Mouse (Mus musculus) forebrain, embryonic 13.5 days (tissue): ENCODE measurements around the gene Tnfaip6. TPM values are rescaled to one million over a fixed set of nuclear protein-coding genes. Genes with fewer than 3 reads are reported as not detected.

ENCODE experiments used
- ATAC-seq: fragments of 200-750 bp; cut with Nextera tagmentation; 2 replicates; pipeline ENCODE4 v1.8.0; 2017
- H3K27ac ChIP-seq: fragments of 300-500 bp; sonication (generic); 2 replicates; pipeline ENCODE4 v1.5.1; 2015; ENCODE audit warnings: inconsistent platforms, mild to moderate bottlenecking, moderate library complexity
- H3K27me3 ChIP-seq: fragments of 300-500 bp; sonication (generic); 2 replicates; pipeline ENCODE4 v1.6.1; 2015; ENCODE audit warnings: mild to moderate bottlenecking, inconsistent platforms
- H3K36me3 ChIP-seq: fragments of 300-500 bp; sonication (generic); 2 replicates; pipeline ENCODE4 v1.6.1; 2015; ENCODE audit warnings: mild to moderate bottlenecking, inconsistent platforms; ENCODE audit not compliant: poor library complexity, severe bottlenecking
- H3K4me1 ChIP-seq: fragments of 300-500 bp; sonication (generic); 2 replicates; pipeline ENCODE4 v1.6.1; 2015; ENCODE audit warnings: inconsistent platforms
- H3K4me2 ChIP-seq: fragments of 300-500 bp; sonication (generic); 2 replicates; pipeline ENCODE4 v1.6.1; 2015; ENCODE audit warnings: inconsistent platforms, mild to moderate bottlenecking, moderate library complexity
- H3K4me3 ChIP-seq: fragments of 300-500 bp; sonication (generic); 2 replicates; pipeline ENCODE4 v1.5.1; 2015; ENCODE audit warnings: mild to moderate bottlenecking, inconsistent platforms
- H3K9ac ChIP-seq: fragments of 300-500 bp; sonication (generic); 2 replicates; pipeline ENCODE4 v1.6.1; 2015; ENCODE audit warnings: mild to moderate bottlenecking, inconsistent platforms
- H3K9me3 ChIP-seq: fragments of 300-500 bp; sonication (generic); replicated peaks from 2 replicates; pipeline ENCODE4 v1.6.1; 2016; ENCODE audit warnings: inconsistent platforms
- WGBS: fragments of 180-500 bp; shearing (Covaris S2); methylation state at CpG from one replicate; pipeline ENCODE4 v1.1.7; 2015; 5-methylcytosine and 5-hydroxymethylcytosine counted together
- polyA plus RNA-seq: library from polyadenylated mRNA; unstranded; fragments of >200 nt; fragmentation: Nextera tagmentation; extraction: Ambion mirVana; gene quantifications from 2 replicates; pipeline ENCODE4 v1.2.1, GENCODE M21; 2015

The Tnfaip6 gene
- polyA plus RNA-seq, 1 experiment from 2014 or later: 14.4 TPM

DNA sequence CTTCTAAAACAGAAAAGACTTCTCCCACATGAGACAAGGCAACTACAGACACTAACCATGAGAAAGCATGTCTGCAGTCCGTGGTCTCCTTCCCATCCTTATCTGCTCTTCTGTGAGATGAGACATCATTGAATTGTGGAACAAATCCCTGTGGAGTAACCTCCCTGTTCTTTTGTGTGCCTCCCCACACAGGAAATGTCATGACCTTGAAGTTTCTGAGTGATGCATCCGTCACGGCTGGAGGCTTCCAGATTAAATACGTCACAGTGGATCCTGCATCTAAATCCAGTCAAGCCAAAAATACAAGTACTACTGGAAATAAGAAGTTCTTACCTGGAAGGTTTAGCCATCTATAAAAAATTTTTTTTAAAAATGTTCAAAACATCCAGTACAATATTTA is 17.8 kb downstream of the Tnfaip6 start:
- Histone ChIP-seq H3K9me3 (no peaks in the 10 kb centered on the region), H3K9ac (no peak overlapping the region), H3K36me3 (no peaks in the 10 kb centered on the region), H3K4me1 (no peaks in the 10 kb centered on the region), H3K4me3 (no peak overlapping the region), H3K4me2 (no peak overlapping the region), H3K27me3 (no peaks in the 10 kb centered on the region), H3K27ac (no peak overlapping the region)
- 63% methylated on average over 4 of the region's 4 CpGs for WGBS
- no peak for ATAC-seq

DNA sequence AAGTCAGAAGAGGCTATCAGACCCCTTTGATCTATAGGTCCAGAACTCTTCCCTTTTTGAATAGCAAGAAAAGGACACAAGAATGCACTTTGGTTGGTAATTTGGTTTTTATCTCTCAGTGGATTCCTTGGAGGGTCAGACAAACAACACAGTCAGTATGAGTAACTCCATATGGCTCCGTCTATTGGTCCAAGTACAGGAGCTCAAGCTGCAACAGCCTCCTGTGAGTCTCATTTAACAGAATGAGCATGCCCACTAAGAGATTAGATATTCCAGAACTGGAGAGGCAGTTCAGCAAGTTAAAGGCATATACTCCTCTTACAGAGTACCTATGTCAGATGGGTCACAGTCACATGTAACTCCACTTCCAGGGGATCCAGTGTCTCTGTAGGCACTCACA is 19.3 kb downstream of the Tnfaip6 start:
- Histone ChIP-seq H3K27me3 (no peaks in the 10 kb centered on the region), H3K4me3 (no peak overlapping the region), H3K4me2 (no peak overlapping the region), H3K4me1 (no peaks in the 10 kb centered on the region), H3K9me3 (no peaks in the 10 kb centered on the region), H3K27ac (no peak overlapping the region), H3K9ac (no peak overlapping the region), H3K36me3 (no peaks in the 10 kb centered on the region)
- no peak for ATAC-seq
- WGBS: 88% methylated on average over 1 of the region's 1 CpGs

DNA sequence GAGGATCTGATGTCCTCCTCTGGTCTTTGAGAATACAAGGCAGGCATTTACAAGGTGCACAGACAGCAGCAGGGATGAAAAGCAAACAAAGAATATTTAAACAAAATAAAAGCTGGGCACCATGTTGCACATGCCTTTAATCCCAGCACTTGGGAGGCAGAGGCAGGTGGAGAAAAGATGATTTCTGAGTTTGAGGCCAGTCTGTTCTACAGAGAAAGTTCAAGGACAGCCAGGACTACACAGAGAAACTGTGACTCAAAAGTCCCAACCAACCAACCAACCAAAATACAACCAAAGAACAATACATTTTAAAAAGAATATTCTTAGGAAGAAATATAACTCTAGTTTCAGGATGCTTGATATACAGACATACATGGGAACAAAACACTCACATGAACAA is 19.9 kb downstream of the Tnfaip6 start:
- Histone ChIP-seq H3K27ac (no peak overlapping the region), H3K36me3 (no peaks in the 10 kb centered on the region), H3K27me3 (no peaks in the 10 kb centered on the region), H3K4me2 (no peak overlapping the region), H3K9ac (no peak overlapping the region), H3K4me1 (no peaks in the 10 kb centered on the region), H3K9me3 (no peaks in the 10 kb centered on the region), H3K4me3 (no peak overlapping the region)
- no peak for ATAC-seq

DNA sequence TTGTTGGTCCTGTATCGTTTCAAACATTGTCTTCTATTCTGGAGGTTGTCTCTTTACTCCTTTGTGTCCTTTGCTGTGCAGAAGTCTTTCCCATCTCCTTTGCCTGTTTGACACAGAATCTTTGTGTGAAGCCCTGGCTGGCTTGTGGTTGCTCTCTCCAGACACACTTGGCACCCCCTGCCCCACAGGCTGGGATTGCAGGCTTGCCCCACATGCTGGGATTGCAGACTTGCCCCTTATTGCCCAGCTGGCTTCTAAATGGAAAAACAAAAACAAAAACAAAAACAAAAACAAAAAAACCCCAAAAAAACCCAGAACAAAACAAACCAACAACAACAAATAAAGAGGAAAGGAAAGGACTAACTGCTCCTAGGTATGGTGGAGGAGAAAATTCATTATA is 30.8 kb downstream of the Tnfaip6 start:
- Histone ChIP-seq H3K4me2 (no peak overlapping the region), H3K9me3 (no peaks in the 10 kb centered on the region), H3K4me1 (peaks cover 9% of the 10 kb centered on the region), H3K4me3 (no peak overlapping the region), H3K36me3 (no peaks in the 10 kb centered on the region), H3K27ac (no peak overlapping the region), H3K27me3 (no peaks in the 10 kb centered on the region), H3K9ac (no peak overlapping the region)
- ATAC-seq: no peak
- WGBS: 61% methylated on average over 1 of the region's 1 CpGs

DNA sequence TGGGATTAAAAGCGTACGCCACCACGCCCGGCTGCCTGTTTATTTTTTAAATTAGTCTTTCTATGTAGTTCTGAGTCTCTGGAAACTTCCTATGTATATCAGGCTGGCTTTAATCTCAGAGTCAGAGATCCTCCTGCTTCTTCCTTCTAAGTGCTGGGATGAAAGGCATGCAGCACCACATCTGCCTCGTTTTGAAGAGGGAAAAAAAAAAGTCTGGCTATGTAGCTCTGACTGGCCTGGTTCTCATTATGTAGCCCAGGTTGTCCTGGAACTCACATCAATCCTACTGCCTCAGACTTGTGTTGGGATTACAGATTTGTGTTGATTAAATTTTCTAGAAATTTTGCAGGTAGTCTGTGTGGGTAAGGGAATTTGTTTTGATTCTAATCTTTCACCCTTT is 33.0 kb downstream of the Tnfaip6 start:
- Histone ChIP-seq H3K36me3 (peaks cover 9% of the 10 kb centered on the region), H3K27ac (no peak overlapping the region), H3K4me2 (no peak overlapping the region), H3K27me3 (no peaks in the 10 kb centered on the region), H3K9me3 (no peaks in the 10 kb centered on the region), H3K9ac (no peak overlapping the region), H3K4me1 (peaks cover 19% of the 10 kb centered on the region), H3K4me3 (no peak overlapping the region)
- WGBS: 88% methylated on average over 5 of the region's 5 CpGs
- no peak for ATAC-seq

DNA sequence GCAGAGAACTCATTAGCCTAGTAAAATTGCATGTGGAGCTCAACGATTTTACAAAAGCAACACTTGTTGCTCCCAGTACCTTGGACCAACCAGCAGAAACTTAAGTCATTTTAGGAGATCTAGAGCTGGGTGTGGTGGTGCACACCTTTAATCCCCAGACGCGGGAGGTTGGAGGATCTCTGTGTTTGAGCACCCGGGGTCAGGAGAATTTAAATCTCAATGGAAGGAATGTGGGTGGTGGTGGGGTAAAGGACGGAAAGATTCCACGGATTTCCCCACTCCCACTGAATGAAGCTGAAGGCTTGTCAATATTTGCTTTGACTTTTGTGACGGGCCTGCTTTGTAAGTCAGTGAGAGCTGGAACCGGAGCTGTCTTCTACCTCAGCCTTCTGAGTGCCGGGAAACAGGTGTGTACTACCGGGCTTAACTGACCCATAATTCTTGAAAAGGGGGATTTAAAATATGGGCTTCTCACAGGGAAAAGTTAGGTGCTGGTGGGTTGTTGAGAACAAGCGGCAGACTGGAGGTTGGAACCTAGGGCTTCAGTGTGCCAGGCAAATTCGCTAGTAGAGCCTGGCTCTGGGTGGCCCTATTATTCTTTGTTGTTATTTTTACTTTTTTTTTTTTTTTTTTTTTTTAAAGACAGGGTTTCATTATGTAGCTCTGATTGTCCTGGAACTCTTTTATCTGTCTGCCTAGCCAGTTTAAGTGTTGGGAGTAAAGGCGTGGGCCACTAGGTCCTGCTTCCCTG is 33.6 kb downstream of the Tnfaip6 start:
- H3K27ac ChIP-seq: no peak overlapping the region
- peak overlapping the region; percentile 70 for H3K4me2 ChIP-seq
- H3K9me3 ChIP-seq: no peaks in the 10 kb centered on the region
- peak overlapping the region; percentile 99 for H3K4me3 ChIP-seq
- 0 out of 2 replicates have a peak overlapping the region, but pooled peaks have one; percentile 94 for H3K9ac ChIP-seq
- no peak for ATAC-seq
- H3K4me1 ChIP-seq: peaks cover 19% of the 10 kb centered on the region
- WGBS: 17% methylated on average over 13 of the region's 13 CpGs
- H3K36me3 ChIP-seq: peaks cover 14% of the 10 kb centered on the region
- H3K27me3 ChIP-seq: no peaks in the 10 kb centered on the region

DNA sequence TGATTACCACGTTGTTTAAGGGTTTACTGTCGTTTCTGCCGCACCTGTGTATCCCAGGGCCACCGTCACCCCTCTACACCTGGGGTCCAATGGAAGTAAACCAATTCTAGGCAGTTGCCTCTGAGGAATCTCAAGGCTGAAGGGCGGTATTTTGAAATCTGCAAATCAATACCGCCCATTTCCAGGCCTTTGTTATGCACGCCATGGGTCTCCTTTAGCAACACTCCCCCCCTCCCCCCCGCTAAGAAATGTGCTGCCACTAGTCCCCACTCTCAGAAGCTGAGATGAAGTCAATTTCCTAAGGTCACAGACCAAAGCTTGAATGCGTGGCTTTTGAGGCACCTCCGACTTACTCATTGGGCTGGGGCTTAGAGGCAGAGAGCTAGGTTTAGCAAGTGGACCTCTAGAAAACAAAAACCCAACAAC is 34.3 kb downstream of the Tnfaip6 start:
- Histone ChIP-seq H3K4me2 (peak overlapping the region; percentile 70), H3K27me3 (no peaks in the 10 kb centered on the region), H3K9me3 (no peaks in the 10 kb centered on the region), H3K27ac (peak overlapping the region; percentile 79; the same call in 1 of the 2 replicates), H3K9ac (peak overlapping the region; percentile 94), H3K4me1 (peaks cover 19% of the 10 kb centered on the region), H3K36me3 (peaks cover 19% of the 10 kb centered on the region), H3K4me3 (peak overlapping the region; percentile 99)
- WGBS: 2% methylated on average over 10 of the region's 10 CpGs
- ATAC-seq: peak; percentile 46

DNA sequence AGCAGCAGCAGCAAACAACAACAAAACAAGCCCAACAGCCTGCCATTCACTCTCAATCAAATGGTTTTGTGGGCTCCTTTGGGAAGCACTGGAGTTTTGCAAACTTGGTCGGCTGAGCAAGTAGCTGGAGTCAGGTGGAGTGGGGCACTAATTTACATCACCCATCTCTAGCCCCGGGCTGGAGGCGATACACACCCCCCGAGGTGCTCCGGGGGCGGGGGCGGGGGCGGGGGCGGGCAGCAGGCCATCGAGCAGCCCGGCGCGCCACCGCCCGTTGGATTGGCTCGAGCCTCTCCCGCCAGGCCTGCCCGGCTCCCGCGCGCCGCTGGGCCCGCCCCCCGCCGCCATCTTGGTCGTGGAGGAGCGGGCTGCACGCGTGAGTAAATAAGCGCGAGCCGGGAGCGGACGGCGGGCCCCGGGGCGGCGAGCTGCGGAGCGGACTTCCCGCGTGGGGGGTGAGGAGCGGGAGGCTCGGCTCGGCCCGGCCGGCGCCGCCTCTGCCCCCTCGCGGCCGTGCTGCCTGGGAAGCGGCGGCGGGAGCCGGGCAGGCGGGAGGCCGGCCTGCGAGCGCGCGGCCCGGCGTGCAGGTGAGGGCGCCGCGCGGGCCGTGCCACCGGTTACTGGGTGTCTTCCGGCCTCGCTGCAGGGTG is 34.8 kb downstream of the Tnfaip6 start, which contains the start of gene Rif1:
Gene Rif1, plus strand, starts transcription at position 342 of the 650 bp plus-strand sequence.
- peak within 1 kb of the TSS; percentile 99 for H3K4me3 ChIP-seq
- H3K9me3 ChIP-seq: no peaks in the 10 kb centered on the region
- peaks cover 24% of the 10 kb centered on the region for H3K36me3 ChIP-seq
- H3K4me2 ChIP-seq: peak within 1 kb of the TSS; percentile 70
- peak within 1 kb of the TSS; percentile 79 for H3K27ac ChIP-seq
- ATAC-seq: peak; percentile 97
- peak within 1 kb of the TSS; percentile 94 for H3K9ac ChIP-seq
- no peaks in the 10 kb centered on the region for H3K27me3 ChIP-seq
- H3K4me1 ChIP-seq: peaks cover 19% of the 10 kb centered on the region
- under 1% methylated on average over 60 of the region's 72 CpGs for WGBS

DNA sequence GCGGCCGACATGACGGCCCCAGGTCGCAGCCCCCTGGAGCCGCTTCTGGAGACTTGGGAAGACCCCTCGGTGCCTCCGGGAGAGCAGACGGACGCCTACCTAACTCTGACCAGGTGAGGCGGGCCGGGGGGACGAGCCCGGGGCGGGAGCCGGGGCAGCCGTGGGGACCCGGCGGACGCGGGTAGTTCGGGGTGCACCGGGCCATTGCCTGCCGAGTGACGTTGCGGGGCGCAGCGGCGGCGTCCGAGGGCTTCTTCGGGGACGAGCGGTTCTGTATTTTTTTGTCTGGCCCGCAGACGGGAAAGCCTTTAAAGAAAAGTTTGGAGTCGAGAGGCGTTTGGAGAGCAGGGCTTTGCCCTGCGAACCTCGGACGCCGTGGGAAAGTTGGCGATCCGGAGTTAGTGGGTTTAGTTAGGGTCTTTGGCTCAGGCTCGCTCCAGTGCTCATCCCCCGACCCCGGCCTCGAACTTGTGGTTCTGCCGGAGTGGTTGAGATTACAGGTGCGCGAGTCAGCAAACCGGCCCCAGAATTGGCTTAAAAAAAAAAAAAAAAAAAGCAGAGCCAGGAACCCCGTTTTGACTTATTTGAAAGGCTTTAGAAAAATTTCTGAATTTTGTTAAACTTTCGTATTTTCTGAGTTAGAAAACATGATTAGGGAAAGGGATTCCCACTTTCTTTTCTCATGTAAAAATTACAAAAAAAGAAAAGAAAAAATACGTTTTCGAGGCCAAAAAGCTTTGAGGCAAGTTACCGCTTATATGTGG is 35.5 kb downstream of the Tnfaip6 start:
- H3K4me3 ChIP-seq: peak overlapping the region; percentile 99
- peaks cover 19% of the 10 kb centered on the region for H3K4me1 ChIP-seq
- under 1% methylated on average over 49 of the region's 56 CpGs for WGBS
- H3K27me3 ChIP-seq: no peaks in the 10 kb centered on the region
- H3K27ac ChIP-seq: peak overlapping the region; percentile 79
- H3K9me3 ChIP-seq: no peaks in the 10 kb centered on the region
- peaks cover 30% of the 10 kb centered on the region for H3K36me3 ChIP-seq
- peak overlapping the region; percentile 70 for H3K4me2 ChIP-seq
- H3K9ac ChIP-seq: peak overlapping the region; percentile 94
- peak; percentile 64; the same call in 1 of the 2 replicates for ATAC-seq

DNA sequence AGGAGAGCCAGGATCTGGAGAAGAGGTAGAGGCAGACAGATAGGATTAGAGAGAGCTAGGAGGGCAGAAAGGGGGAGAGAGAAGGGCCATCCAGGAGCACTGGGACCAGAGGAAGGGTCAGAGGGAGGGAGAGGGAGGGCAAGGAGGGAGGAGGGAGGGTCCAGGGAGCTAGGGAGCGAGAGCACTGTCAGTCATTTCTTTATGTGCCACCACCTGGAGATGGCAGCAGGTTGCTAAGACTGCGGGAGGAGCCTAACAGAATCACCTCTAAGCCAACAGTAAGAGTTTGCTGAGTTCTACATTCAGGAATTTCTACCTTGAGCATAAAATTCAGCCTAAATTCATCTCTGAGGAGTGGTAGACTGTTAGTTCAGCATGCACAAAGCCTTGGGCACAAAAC is 40.9 kb downstream of the Tnfaip6 start:
- H3K4me2 ChIP-seq: no peak overlapping the region
- H3K27ac ChIP-seq: no peak overlapping the region
- peaks cover 70% of the 10 kb centered on the region for H3K36me3 ChIP-seq
- WGBS: 93% methylated on average over 2 of the region's 2 CpGs
- peaks cover 11% of the 10 kb centered on the region for H3K4me1 ChIP-seq
- no peaks in the 10 kb centered on the region for H3K9me3 ChIP-seq
- H3K27me3 ChIP-seq: no peaks in the 10 kb centered on the region
- no peak overlapping the region for H3K4me3 ChIP-seq
- H3K9ac ChIP-seq: no peak overlapping the region
- no peak for ATAC-seq

DNA sequence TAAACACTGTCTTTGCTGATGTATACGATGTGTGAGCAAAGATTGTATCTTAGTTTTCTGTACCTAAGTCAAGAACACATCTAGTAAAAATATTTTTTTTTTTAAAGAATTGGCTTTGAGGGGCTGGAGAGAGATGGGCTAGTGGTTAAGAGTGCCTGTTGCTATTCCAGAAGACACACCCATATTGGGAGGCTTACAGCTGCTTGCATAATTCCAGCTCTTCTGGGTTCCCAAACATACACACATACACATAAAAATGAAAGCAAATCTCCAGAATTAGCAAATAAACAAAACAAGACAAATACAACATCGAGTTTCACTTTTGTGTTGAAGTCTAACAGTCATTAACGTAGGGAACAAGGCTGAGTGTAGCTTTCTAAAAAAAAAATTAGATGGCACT is 46.2 kb downstream of the Tnfaip6 start:
- Histone ChIP-seq H3K4me1 (no peaks in the 10 kb centered on the region), H3K9ac (no peak overlapping the region), H3K9me3 (no peaks in the 10 kb centered on the region), H3K36me3 (peaks cover 67% of the 10 kb centered on the region), H3K4me3 (no peak overlapping the region), H3K27me3 (no peaks in the 10 kb centered on the region), H3K27ac (no peak overlapping the region), H3K4me2 (no peak overlapping the region)
- ATAC-seq: no peak
- WGBS: 95% methylated on average over 3 of the region's 3 CpGs

DNA sequence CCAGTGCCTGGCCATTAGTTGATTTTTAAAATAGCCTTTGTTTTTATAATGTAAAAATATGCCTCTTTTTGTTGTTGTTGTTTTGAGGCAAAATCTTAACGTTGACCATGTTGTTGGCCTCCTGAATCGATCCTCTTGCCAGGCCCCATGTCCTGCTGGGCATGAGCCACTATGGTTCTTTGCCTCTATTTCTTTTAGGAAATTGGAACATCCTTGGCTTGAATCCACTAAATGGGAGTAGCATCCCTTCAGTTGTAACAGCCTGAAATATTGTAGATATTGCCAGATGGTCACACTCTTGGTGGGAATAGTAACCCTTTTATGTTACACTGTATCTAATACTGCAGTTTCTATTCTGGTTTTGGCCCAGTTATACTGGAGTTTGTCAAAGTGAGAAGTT is 46.8 kb downstream of the Tnfaip6 start:
- Histone ChIP-seq H3K4me3 (no peak overlapping the region), H3K4me1 (no peaks in the 10 kb centered on the region), H3K9ac (no peak overlapping the region), H3K4me2 (no peak overlapping the region), H3K27me3 (no peaks in the 10 kb centered on the region), H3K36me3 (peaks cover 67% of the 10 kb centered on the region), H3K9me3 (no peaks in the 10 kb centered on the region), H3K27ac (no peak overlapping the region)
- 98% methylated on average over 2 of the region's 2 CpGs for WGBS
- no peak for ATAC-seq
